Mouse (Mus musculus) ES-Bruce4 (cell line): Measurements from ENCODE around the gene Sec61a1.

Experiments used
- CTCF ChIP-seq: IDR thresholded peaks from one replicate; pipeline ENCODE4 v1.8.1; 2011; ENCODE audit warnings: low read depth, low read length
- POLR2A ChIP-seq: IDR thresholded peaks from one replicate; pipeline ENCODE4 v1.8.1; 2011; ENCODE audit warnings: low read length; ENCODE audit not compliant: insufficient read depth

DNA sequence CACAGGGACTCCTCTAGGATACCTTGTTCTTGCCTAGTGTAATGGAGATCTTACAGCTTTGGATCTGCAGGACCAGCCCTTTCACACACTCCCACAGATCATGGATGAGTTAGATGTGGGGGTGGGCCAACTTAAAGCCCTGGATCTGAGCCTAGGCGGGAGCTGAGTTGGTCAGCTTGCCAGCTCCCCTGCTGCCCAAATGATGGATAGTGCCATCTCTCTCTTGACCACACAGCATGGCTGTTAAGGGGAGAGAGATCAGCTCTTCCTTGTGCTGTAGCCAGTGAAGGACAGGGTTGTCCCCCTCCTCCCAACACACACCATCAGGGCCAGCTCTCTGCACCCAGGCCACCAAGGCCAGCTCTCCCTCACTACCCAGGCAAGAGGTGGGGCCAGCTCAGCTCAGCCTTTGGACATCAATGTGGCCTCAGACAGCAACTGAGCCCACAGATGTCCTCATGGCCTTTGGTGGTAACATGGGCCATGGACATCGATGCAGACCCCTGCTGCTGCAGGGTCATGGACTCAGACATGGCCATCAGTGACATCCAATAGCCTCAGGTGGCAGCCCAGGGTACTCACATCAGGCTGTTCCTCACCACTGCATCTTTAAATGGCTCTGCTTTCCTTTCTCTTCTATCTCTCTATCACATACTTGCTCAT lies 21.5 kb upstream of the Sec61a1 start:
- no peak for TF ChIP-seq CTCF
- no peak for TF ChIP-seq POLR2A
